Mouse (Mus musculus): Measurements from ENCODE around the gene Ankrd13c.

- TF ChIP-seq CTCF (IDR thresholded peaks at IDR 0.05; ENCODE audit: extremely low read depth, insufficient read depth, low read length) (no peak), POLR2A (IDR thresholded peaks at IDR 0.05; ENCODE audit: extremely low read depth, insufficient read depth, low read length) (no peak)
Measured at GRCm38 (mm10) chr3:157993322-157993721, 46.3 kb downstream of the Ankrd13c start.
